Mouse (Mus musculus): ENCODE results near the gene Gtsf1.

Gtsf1 gene

DNA sequence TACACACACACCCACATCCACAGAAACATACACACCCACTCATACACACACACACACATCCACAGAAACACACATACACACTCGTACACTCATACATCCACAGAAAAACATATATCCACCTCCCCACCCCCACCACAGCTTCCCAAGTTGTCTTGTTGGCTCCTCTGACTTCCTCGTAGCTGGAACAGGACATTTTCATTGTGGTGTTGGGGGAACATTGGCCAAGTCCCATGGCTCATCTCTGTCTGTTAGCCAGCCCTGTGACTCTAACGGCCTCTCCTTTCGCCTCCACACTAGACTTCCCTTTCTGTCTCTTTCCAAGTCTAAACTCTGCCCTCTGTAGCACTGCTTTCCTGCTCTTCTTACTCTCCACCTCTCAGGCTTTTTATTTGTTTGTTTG is 72.5 kb downstream of the Gtsf1 start:
- no peak for DNase-seq (ENCODE audit: low spot score)

DNA sequence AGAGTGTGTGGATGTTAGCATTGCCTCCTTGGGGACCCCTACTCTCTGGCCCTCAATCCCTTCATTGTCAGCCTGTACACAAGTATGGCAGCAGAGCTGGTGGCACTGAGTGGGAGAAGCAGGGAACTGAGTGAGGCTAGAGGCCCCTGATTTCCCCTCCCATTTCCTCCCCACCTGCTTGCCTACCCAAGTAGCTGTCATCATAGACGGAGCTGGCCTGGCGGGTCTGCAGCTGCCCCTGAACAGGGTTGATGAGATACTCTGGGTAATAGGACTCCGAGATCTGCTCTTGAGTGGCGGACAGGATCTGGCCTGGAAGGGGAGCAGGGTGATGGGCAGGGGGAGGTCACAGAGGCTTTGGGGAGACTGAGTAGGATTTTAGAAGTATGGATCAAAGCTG is 74.1 kb downstream of the Gtsf1 start:
- no peak for DNase-seq (ENCODE audit: low spot score)

DNA sequence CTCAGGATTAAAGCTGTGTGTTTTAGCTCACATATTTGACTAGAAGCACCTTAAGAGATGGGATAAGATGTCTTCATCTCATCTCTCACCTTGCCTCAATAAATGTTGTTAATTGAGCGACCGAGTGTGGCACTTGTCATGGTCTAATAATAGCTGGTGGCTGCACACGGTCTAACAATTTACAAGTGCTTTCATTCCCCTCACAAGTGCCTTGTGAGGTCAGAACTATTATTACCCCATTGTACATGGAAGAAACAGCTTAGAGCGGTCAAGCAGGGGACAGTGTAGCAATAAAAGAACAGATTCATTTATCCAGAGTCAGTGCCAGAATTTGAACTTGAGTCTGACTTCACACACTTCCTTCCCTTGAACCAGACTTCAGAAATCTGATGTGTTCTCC is 74.8 kb downstream of the Gtsf1 start:
- no peak for DNase-seq (ENCODE audit: low spot score)

DNA sequence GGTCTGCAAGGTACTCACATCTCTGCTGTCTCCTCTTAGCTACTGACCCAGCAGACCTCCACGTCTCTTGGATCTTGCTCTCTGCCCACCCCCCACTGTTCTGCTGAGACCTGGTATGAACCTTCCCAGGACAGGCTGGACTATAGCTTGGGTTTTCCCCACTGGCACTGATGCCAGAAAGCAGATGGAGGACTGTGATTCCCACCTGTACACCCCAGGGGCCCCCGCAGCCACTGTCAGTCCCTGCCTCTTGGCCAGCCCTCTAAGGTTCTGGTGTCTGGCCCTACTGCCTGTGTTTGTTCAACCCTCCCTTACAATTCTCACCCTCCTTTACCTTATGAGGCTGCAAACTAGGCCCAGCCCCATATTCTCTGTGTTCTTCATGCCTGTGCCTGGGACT is 75.6 kb downstream of the Gtsf1 start:
- no peak for DNase-seq (ENCODE audit: low spot score)

DNA sequence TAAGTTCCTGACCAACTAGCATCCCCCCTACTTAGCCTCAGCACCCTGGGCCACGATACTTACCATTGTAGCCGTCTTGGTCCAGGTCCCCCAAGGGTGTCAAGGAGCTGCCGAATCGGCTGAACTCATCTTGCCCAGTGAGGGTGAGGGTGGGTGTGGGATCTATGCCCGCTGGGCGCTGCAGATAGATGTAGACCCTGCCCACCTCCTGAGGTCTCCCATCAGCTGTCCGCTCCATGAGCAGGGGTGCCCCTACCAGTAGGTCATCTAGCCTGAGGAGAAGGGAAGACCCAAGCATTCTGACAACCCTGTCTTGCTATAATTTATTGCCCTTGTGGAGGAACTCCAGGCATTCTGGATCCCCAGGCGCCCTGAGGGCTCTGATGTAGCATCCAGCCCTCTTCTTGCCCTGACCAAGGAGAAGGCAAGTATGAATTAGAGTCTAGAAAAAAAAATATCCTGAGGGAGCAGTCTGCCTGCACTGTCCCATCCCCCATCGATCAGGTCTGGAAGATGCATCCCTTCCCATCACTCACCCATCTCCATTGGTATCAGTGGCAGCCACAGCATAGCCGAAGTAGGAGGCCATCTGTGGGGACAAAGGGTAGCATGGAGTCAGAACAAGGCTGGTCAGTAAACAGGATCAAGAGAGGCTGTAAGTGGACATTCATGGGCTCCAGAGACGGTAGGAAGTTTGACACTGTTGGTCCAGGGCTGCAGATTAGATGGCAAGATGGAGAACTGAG is 76.6 kb downstream of the Gtsf1 start:
- DNase-seq (ENCODE audit: low spot score) = no peak

DNA sequence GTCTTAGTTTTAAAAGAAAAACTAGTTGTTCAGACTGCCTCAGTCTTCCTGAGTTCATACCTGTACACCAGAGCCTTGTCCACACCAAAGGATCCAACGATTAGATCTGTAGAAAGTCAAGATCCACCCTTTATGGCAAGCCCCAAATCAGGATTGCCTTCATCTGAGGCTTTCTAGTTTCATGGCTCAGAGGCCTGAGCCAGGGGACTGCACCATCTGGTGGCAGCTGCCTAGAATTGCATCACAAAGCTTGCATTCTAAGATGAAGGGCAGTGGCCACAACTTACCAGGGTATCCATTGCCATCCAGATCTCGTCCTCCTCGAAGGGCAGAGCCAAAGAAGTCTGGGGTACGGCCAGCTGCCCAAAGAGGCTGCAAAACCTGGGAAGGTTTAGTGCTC is 77.4 kb downstream of the Gtsf1 start:
- DNase-seq (ENCODE audit: low spot score) = no peak
